Mouse (Mus musculus): ENCODE measurements around the gene Pepd. TPM values are rescaled to one million over a fixed set of nuclear protein-coding genes. Genes with fewer than 3 reads are reported as not detected.

Pepd gene
- total RNA-seq, 2 experiments from 2014 or later: 27.7 to 31.5 TPM

GRCm38 (mm10) chr7:35081406-35082104, 169.4 kb downstream of the Pepd start:
- DNase-seq (ENCODE audit: low spot score in 2 of 2): no peak
- intact Hi-C loops (cut with DNase I): no loop called here

DNA sequence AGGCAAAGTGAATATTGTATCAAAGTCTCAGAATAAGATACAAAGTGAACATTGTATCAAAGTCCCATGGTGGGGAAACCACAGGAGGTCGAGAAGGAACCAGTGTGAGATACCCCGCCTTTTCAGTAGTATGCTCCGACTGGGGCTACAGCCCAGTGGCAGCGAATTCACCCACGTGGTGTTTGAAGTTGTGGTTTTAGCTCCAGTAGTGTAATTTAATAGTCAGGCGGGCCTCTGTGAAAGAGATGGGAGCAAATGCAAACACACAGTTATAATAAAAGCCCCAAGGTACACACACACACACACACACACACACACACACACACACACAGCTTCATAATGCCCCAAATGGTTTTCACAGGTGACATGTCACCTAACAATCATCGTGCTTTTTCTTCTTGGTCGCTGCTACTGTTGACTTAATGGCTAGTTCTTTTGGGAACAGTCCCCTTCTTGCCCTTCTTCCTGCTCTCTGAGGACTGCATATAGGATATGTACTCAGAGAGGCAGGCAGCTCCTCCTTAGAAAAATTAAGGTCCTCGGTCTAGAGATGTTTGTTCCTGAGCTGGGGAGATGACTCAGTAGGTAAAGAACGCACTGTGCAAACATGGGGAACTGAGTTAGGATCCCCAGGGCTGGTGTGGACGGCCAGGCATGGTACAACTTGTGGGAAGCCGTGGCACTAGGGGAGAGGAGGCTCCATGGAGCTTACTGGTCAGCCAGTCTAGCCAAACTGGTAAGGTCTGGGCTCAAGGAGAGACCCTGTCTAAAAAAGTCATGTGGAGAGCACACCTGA, 172.6 kb downstream of the Pepd start:
- DNase-seq (ENCODE audit: low spot score in 2 of 2): no peak
- intact Hi-C loops (cut with DNase I): no loop called here

GRCm38 (mm10) chr7:35086271-35086861, 174.2 kb downstream of the Pepd start:
- peak; percentile 29 to 56 for DNase-seq (ENCODE audit: low spot score in 2 of 2)
- intact Hi-C loops (cut with DNase I): no loop called here

- intact Hi-C loops (cut with DNase I): no loop called here
- no peak for DNase-seq (ENCODE audit: low spot score in 2 of 2)
These were observed 178.4 kb downstream of the Pepd start for GRCm38 (mm10) chr7:35090550-35090949.

Small RNA genes lying within 50 kb of the gene (microRNA-seq; reads per million reads assigned to microRNA genes)
- gene Gm25033: 0 reads per million in 2 experiments

Other genes starting within 250 kb of the Pepd start
- gene Chst8, start 99.7 kb upstream of the Pepd start, total RNA-seq (2021): 10 to 100 TPM; 16.5 to 24.5 TPM
- 10 to 100 TPM; 27.0 to 31.4 TPM for gene Cebpg, start 144.2 kb downstream of the Pepd start, total RNA-seq (2021)
- 1 to 10 TPM; 6.2 to 7.3 TPM for gene Cebpa, start 206.9 kb downstream of the Pepd start, total RNA-seq (2021)

Measured in left cerebral cortex, postnatal 14 days (tissue).